In genomic region chr1:36588476-36589450, GRCm38 (mm10) we compare ENCODE assay signal across 8 mouse cellular contexts. TPM values are rescaled to one million over a fixed set of nuclear protein-coding genes. Genes with fewer than 3 reads are reported as not detected.
A peak's percentile ranks its signal among the peaks of the same experiment; 100 is the strongest.
DNase-seq lines count a peak whose midpoint lies in the region; ATAC-seq lines count a peak whose summit lies in the region.

No protein-coding gene starts in this region.

- intact Hi-C loops in gastrocnemius, postnatal 14 days (cut with DNase I; ENCODE audit: low total_unique reads): no loop called here

- H3K27ac ChIP-seq in hindbrain, embryonic 15.5 days (replicated peaks): 0 out of 2 replicates have a peak overlapping the region, but pooled peaks have one; percentile 11
- H3K27ac ChIP-seq in midbrain, embryonic 13.5 days: no peak overlapping the region

- no peak overlapping the region for H3K9ac ChIP-seq in hindbrain, embryonic 15.5 days
- no peak overlapping the region for H3K9ac ChIP-seq in midbrain, embryonic 13.5 days (replicated peaks)

- peak; percentile 61 for ATAC-seq in hindbrain, embryonic 15.5 days (ENCODE audit: low FRiP score, low read depth)
- peak; percentile 43; the same call in 1 of the 2 replicates for ATAC-seq in midbrain, embryonic 13.5 days
- ATAC-seq in frontal cortex, adult (ENCODE audit: low TSS enrichment): no peak

- peaks cover 27% of the 10 kb centered on the region for H3K4me1 ChIP-seq in hindbrain, embryonic 15.5 days (replicated peaks)
- peaks cover 21% of the 10 kb centered on the region; the same call in 1 of the 2 replicates for H3K4me1 ChIP-seq in midbrain, embryonic 13.5 days (replicated peaks)

- no peak overlapping the region for H3K4me2 ChIP-seq in hindbrain, embryonic 15.5 days
- no peak overlapping the region for H3K4me2 ChIP-seq in midbrain, embryonic 13.5 days (replicated peaks)

- WGBS in hindbrain, embryonic 15.5 days: 58% methylated on average over 13 of the region's 13 CpGs
- 74% methylated on average over 13 of the region's 13 CpGs for WGBS in midbrain, embryonic 13.5 days

- peak; percentile 40 for DNase-seq in retina, postnatal 1 day
- DNase-seq in retina, embryonic 14.5 days (ENCODE audit: low spot score): no peak
- peak; percentile 78 for DNase-seq in gastrocnemius, postnatal 14 days
- no peak for DNase-seq in right cerebral cortex, postnatal 4 days
- DNase-seq in spleen, postnatal 10 days (ENCODE audit: low spot score in 2 of 2): no peak

- no peak overlapping the region for H3K4me3 ChIP-seq in hindbrain, embryonic 15.5 days
- H3K4me3 ChIP-seq in midbrain, embryonic 13.5 days (replicated peaks): no peak overlapping the region

- no peaks in the 10 kb centered on the region for H3K36me3 ChIP-seq in hindbrain, embryonic 15.5 days
- no peaks in the 10 kb centered on the region for H3K36me3 ChIP-seq in midbrain, embryonic 13.5 days

- H3K9me3 ChIP-seq in hindbrain, embryonic 15.5 days: no peaks in the 10 kb centered on the region
- no peaks in the 10 kb centered on the region for H3K9me3 ChIP-seq in midbrain, embryonic 13.5 days

- H3K27me3 ChIP-seq in hindbrain, embryonic 15.5 days: no peaks in the 10 kb centered on the region
- H3K27me3 ChIP-seq in midbrain, embryonic 13.5 days: no peaks in the 10 kb centered on the region

RNA-seq across cellular contexts. Expression of gene Sema4c, which starts 30.6 kb away (rescaled TPM):
- 10 to 100 TPM; 12.1 to 13.1 TPM for total RNA-seq in gastrocnemius, postnatal 14 days (2021)
- 26.2 and 26.8 TPM in 2 replicates for polyA plus RNA-seq in hindbrain, embryonic 15.5 days (2015; fragmentation: Nextera tagmentation; extraction: Ambion mirVana)
- polyA plus RNA-seq in midbrain, embryonic 13.5 days (2015; fragmentation: Nextera tagmentation; extraction: Ambion mirVana): 33.4 and 35.4 TPM in 2 replicates

RNA-seq across cellular contexts. Expression of gene Ankrd39, which starts 41.5 kb away (rescaled TPM):
- total RNA-seq in gastrocnemius, postnatal 14 days (2021): 1 to 10 TPM; 5.7 to 9.6 TPM
- 28.7 and 29.9 TPM in 2 replicates for polyA plus RNA-seq in hindbrain, embryonic 15.5 days (2015; fragmentation: Nextera tagmentation; extraction: Ambion mirVana)
- 22.1 and 22.3 TPM in 2 replicates for polyA plus RNA-seq in midbrain, embryonic 13.5 days (2015; fragmentation: Nextera tagmentation; extraction: Ambion mirVana)

RNA-seq across cellular contexts. Expression of gene Gm42417, which starts 49.5 kb away (rescaled TPM):
- total RNA-seq in gastrocnemius, postnatal 14 days (2021): 100 to 1,000 TPM; 440 to 562 TPM
- 0.62 TPM in 1 of 2 replicates, not detected in the other for polyA plus RNA-seq in hindbrain, embryonic 15.5 days (2015; fragmentation: Nextera tagmentation; extraction: Ambion mirVana)
- polyA plus RNA-seq in midbrain, embryonic 13.5 days (2015; fragmentation: Nextera tagmentation; extraction: Ambion mirVana): not detected in 2 replicates

RNA-seq across cellular contexts. Expression of gene Ankrd23, which starts 52.1 kb away (rescaled TPM):
- total RNA-seq in gastrocnemius, postnatal 14 days (2021): 1,000 to 10,000 TPM; 1,005 to 1,120 TPM
- polyA plus RNA-seq in hindbrain, embryonic 15.5 days (2015; fragmentation: Nextera tagmentation; extraction: Ambion mirVana): 18.9 and 19.6 TPM in 2 replicates
- polyA plus RNA-seq in midbrain, embryonic 13.5 days (2015; fragmentation: Nextera tagmentation; extraction: Ambion mirVana): 16.1 and 19.0 TPM in 2 replicates

Comparison
In these comparisons a context has a peak if more than half of its experiments do, and no peak if none do; other contexts are left out.
1. DNase-seq: peak in retina, postnatal 1 day (single experiment) and gastrocnemius, postnatal 14 days (single experiment); none in retina, embryonic 14.5 days (single experiment), right cerebral cortex, postnatal 4 days (single experiment) and spleen, postnatal 10 days (0 of 2).